Mouse (Mus musculus): ENCODE results near the gene Entpd1.

- TF ChIP-seq CTCF (IDR thresholded peaks at IDR 0.05; ENCODE audit: low read depth, low read length), result no peak
- no peak for TF ChIP-seq POLR2A (IDR thresholded peaks at IDR 0.05; ENCODE audit: extremely low read depth, insufficient read depth, low read length)
Measured at GRCm38 (mm10) chr19:40661108-40661507, 48.9 kb downstream of the Entpd1 start.
